Mouse (Mus musculus) hindbrain, embryonic 12.5 days (tissue): ENCODE data around the gene Itga2b. TPM values are rescaled to one million over a fixed set of nuclear protein-coding genes. Genes with fewer than 3 reads are reported as not detected.
"Not testable (repeated sequence)": the region's sequence is repeated elsewhere in the genome, so short reads cannot be mapped to it uniquely, and the experiment has no call there.

Source experiments
- ATAC-seq: fragments of 200-750 bp; cut with Nextera tagmentation; 2 replicates; pipeline ENCODE4 v1.8.0; 2017; ENCODE audit warnings: moderate TSS enrichment; ENCODE audit not compliant: low FRiP score
- H3K27ac ChIP-seq: fragments of 300-500 bp; sonication (generic); 2 replicates; pipeline ENCODE4 v1.5.1; 2016; ENCODE audit warnings: mild to moderate bottlenecking
- H3K27me3 ChIP-seq: fragments of 300-500 bp; sonication (generic); 2 replicates; pipeline ENCODE4 v1.6.1; 2016; ENCODE audit warnings: mild to moderate bottlenecking
- H3K36me3 ChIP-seq: fragments of 300-500 bp; sonication (generic); 2 replicates; pipeline ENCODE4 v1.6.1; 2016; ENCODE audit warnings: mild to moderate bottlenecking
- H3K4me1 ChIP-seq: fragments of 300-500 bp; sonication (generic); 2 replicates; pipeline ENCODE4 v1.6.1; 2016
- H3K4me2 ChIP-seq: fragments of 300-500 bp; sonication (generic); replicated peaks from 2 replicates; pipeline ENCODE4 v1.6.1; 2016; ENCODE audit warnings: mild to moderate bottlenecking
- H3K4me3 ChIP-seq: fragments of 300-500 bp; sonication (generic); 2 replicates; pipeline ENCODE4 v1.5.1; 2016; ENCODE audit warnings: mild to moderate bottlenecking
- H3K9ac ChIP-seq: fragments of 300-500 bp; sonication (generic); 2 replicates; pipeline ENCODE4 v1.6.1; 2016; ENCODE audit warnings: mild to moderate bottlenecking, moderate library complexity
- H3K9me3 ChIP-seq: fragments of 300-500 bp; sonication (generic); replicated peaks from 2 replicates; pipeline ENCODE4 v1.6.1; 2016; ENCODE audit warnings: mild to moderate bottlenecking
- WGBS: fragments of 180-500 bp; shearing (Covaris S2); methylation state at CpG from one replicate; pipeline ENCODE4 v1.1.7; 2016; 5-methylcytosine and 5-hydroxymethylcytosine counted together
- polyA plus RNA-seq: library from polyadenylated mRNA; unstranded; fragments of >200 nt; fragmentation: Nextera tagmentation; extraction: Ambion mirVana; gene quantifications from 2 replicates; pipeline ENCODE4 v1.2.1, GENCODE M21; 2016

Gene Itga2b
- polyA plus RNA-seq, 1 experiment from 2014 or later: 7.1 TPM

DNA sequence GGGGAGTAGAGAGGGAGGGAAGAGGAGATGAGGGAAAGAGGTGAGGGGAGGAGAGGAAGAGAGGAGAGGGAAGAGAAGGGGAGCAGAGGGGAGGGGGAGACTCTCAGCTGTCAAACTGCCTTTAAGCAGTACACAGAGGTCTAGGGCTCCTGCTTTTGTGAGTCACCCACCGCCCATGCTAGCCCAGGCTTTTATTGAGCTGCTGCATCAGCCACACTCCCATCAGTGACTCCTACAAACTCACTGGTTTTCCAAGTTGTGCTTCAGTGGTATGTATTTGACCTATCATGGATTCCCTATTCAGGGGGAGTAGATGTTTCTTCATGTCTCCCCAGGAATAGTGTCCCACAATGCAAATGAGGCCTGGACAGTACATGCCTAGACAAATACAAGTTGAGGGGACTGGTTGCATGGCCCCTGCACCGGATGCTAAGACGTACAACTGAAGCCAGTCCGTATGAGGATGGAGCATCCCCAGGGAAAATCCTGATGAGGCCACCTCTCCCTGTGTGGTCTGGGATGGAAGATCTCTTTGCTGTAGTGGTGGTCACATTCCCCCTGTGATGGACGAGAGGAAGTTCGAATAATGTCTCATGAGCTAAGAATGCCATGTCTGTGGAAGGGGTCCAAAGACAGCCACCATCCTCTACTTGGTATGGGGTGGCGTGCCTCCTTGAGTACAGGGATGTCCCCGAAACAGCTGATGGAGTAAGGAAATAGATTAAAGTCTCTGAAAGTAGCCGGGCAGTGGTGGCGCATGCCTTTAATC is 54.7 kb downstream of the Itga2b start:
- 0 out of 2 replicates have a peak, but pooled peaks cover 4% of the 10 kb centered on the region for H3K9me3 ChIP-seq
- H3K36me3 ChIP-seq: no peaks in the 10 kb centered on the region
- no peak for ATAC-seq
- H3K4me3 ChIP-seq: no peak overlapping the region
- no peak overlapping the region for H3K27ac ChIP-seq
- 75% methylated on average over 10 of the region's 10 CpGs for WGBS
- no peaks in the 10 kb centered on the region for H3K4me1 ChIP-seq
- H3K9ac ChIP-seq: no peak overlapping the region
- no peak overlapping the region for H3K4me2 ChIP-seq
- 0 out of 2 replicates have a peak, but pooled peaks cover 5% of the 10 kb centered on the region for H3K27me3 ChIP-seq

DNA sequence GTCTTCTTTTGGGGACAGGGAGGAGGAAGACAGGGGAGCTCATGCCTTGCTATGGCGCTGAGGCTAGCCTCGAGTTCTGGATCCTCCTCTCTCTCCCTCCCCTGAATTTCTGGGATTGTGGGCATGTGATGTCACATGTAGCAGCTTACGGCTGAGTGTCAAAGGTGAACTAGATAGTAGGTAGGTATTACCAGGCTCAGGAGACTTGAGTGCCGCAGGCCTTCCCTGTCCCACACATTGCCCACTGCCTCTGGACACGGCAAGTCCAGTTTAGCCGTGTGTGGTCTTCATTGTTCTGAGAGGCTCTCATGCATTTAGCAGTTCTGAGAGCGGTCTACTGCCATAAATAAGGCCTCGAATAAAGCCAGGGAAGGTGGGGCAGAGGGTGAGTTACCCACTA is 56.9 kb downstream of the Itga2b start:
- no peak overlapping the region for H3K9ac ChIP-seq
- H3K4me2 ChIP-seq: no peak overlapping the region
- H3K4me1 ChIP-seq: peaks cover 2% of the 10 kb centered on the region
- H3K27ac ChIP-seq: no peak overlapping the region
- 78% methylated on average over 8 of the region's 8 CpGs for WGBS
- H3K27me3 ChIP-seq: 0 out of 2 replicates have a peak, but pooled peaks cover 5% of the 10 kb centered on the region
- no peaks in the 10 kb centered on the region for H3K36me3 ChIP-seq
- H3K4me3 ChIP-seq: no peak overlapping the region
- no peaks in the 10 kb centered on the region for H3K9me3 ChIP-seq
- ATAC-seq: no peak

DNA sequence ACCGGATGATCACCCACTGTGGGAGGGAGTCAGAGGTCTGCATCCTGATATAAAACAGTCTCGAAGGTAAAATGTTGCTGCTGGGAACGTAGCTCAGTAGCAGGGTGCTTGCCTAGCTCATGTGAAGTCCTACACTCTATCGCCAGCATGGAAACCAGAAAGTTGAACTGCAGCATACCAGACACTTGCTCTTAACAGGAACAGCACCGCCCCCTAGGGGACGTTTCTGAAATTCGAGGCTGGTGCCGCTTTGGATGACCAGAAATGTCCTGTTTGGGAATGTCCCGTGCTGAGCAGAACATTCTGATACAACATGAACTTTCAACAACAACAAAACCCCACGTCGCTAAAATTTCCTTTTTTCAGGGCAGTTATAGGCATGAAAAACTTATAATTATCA is 58.2 kb downstream of the Itga2b start:
- H3K4me2 ChIP-seq: no peak overlapping the region
- H3K36me3 ChIP-seq: no peaks in the 10 kb centered on the region
- no peak overlapping the region for H3K4me3 ChIP-seq
- H3K27me3 ChIP-seq: 0 out of 2 replicates have a peak, but pooled peaks cover 5% of the 10 kb centered on the region
- H3K27ac ChIP-seq: no peak overlapping the region
- H3K9me3 ChIP-seq: no peaks in the 10 kb centered on the region
- H3K4me1 ChIP-seq: peaks cover 11% of the 10 kb centered on the region
- no peak overlapping the region for H3K9ac ChIP-seq
- ATAC-seq: no peak
- WGBS: 9% methylated on average over 11 of the region's 11 CpGs

DNA sequence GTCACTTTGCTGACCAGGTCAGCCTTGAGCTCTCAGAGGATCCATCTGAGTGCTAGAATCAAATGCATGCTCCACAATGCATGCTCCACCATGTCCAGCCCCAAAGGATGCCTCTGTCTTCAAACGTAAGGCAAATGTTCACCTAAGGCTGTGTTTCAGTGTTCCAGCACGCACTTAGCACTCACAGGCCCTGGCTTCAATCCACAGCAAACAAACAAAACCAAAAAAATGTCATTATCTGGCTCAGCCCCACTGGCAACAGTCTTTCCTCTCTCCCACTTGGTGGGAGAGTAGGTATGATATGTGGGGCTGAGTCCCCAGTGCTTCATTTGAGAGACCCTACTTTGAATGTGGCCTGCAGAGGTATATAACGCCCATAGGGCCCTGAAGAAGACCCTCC is 58.9 kb downstream of the Itga2b start:
- ATAC-seq: no peak
- WGBS: 85% methylated on average over 3 of the region's 3 CpGs
- H3K9ac ChIP-seq: no peak overlapping the region

DNA sequence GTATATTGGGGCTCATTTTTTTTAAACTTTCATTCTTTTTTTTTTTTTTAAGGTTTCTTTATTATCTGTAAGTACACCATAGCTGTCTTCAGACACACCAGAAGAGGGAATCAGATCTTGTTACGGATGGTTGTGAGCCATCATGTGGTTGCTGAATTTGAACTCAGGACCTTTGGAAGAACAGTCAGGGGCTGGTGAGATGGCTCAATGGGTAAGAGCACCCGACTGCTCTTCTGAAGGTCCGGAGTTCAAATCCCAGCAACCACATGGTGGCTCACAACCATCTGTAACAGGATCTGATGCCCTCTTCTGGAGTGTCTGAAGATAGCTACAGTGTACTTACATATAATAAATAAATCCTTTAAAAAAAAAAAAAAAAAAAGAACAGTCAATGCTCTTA is 59.6 kb downstream of the Itga2b start:
- H3K27ac ChIP-seq, H3K36me3 ChIP-seq, H3K9me3 ChIP-seq, H3K9ac ChIP-seq, H3K27me3 ChIP-seq, H3K4me3 ChIP-seq, H3K4me2 ChIP-seq, ATAC-seq: not testable (repeated sequence)
- WGBS: 91% methylated on average over 3 of the region's 3 CpGs
- H3K4me1 ChIP-seq: peaks cover 24% of the 10 kb centered on the region

More for the DNA sequence above, 58.9 kb downstream of the Itga2b start:
- H3K9me3 ChIP-seq: no peaks in the 10 kb centered on the region
- no peak overlapping the region for H3K4me2 ChIP-seq
- H3K36me3 ChIP-seq: no peaks in the 10 kb centered on the region
- H3K27ac ChIP-seq: no peak overlapping the region
- H3K27me3 ChIP-seq: 0 out of 2 replicates have a peak, but pooled peaks cover 5% of the 10 kb centered on the region
- H3K4me3 ChIP-seq: no peak overlapping the region
- H3K4me1 ChIP-seq: peaks cover 17% of the 10 kb centered on the region

DNA sequence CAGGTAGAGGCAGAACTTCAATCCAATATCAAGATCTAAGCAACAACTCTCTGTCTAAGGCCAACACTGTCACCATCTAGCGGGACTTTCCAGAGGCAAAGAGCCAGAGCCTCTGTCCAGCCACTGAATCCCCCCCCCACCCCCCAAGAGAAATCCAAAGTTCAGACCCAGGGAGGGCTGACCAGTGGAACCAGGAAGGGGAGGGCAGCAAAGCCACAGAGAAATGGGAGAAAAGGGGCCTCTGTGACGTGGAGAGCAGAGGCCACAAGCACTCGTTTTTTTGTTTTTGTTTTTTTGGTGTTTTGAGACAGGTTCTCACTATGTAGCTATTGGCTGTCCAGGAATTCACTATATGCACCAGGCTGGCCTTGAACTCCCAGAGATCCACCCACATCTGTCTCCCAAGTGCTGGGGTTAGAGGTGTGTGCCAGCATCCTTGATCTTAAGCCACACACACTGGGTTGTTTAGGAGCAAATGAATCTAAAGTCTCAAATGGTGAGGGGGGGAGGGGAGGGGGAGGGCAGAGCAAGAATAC is 60.1 kb downstream of the Itga2b start:
- Histone ChIP-seq H3K9ac (0 out of 2 replicates have a peak overlapping the region, but pooled peaks have one; percentile 13), H3K36me3 (no peaks in the 10 kb centered on the region), H3K27me3 (0 out of 2 replicates have a peak, but pooled peaks cover 5% of the 10 kb centered on the region), H3K27ac (no peak overlapping the region), H3K4me3 (no peak overlapping the region), H3K4me2 (no peak overlapping the region), H3K9me3 (no peaks in the 10 kb centered on the region), H3K4me1 (peaks cover 29% of the 10 kb centered on the region)
- no peak for ATAC-seq
- 82% methylated on average over 3 of the region's 3 CpGs for WGBS

DNA sequence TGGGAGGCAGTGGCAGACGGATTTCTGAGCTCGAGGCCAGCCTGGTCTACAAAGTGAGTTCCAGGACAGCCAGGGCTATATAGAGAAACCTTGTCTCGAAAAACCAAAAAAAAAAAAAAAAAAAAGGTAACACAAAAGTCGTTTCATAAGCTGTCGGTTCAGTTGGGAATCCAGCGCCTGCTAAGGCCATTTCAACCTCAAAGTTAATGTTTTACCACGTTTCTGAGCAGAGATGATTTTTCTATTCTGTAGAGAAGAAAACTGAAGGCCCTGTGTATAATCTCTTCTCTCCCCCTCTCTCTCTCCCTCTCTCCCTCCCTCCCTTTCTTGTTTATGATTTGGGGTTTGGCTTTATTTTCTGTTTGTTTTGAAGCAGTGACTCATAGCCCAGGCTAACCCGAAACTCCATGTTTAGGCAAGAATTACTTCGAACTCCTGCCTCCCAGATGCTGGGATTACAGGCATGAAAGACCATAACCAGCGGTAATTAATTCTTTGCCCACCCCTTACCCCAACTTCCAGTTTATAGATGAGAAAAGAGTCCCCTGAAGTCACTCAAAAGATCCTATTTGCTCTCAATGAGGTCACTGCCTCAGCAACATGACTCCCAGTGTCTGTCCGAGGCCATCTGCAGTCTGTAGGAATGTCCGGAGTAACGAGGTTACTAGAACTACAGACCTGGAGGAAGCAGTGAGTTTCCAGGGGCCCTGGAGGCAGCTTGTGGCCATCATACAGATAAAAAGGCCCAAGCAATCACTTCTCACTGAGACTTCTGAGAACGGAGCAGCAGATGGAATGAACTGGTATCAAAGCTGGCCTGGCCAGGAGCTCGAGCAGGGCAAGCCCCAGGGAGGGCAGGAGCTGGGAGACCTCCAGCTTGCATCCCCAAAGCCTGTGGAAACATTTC is 60.8 kb downstream of the Itga2b start:
- Histone ChIP-seq H3K4me1 (peaks cover 35% of the 10 kb centered on the region), H3K27ac (peak overlapping the region; percentile 62; the same call in 1 of the 2 replicates), H3K9me3 (no peaks in the 10 kb centered on the region), H3K4me2 (peak overlapping the region; percentile 69), H3K9ac (no peak overlapping the region), H3K27me3 (0 out of 2 replicates have a peak, but pooled peaks cover 5% of the 10 kb centered on the region), H3K36me3 (0 out of 2 replicates have a peak, but pooled peaks cover 2% of the 10 kb centered on the region), H3K4me3 (peak overlapping the region; percentile 58)
- WGBS: 45% methylated on average over 15 of the region's 15 CpGs
- ATAC-seq: no peak

DNA sequence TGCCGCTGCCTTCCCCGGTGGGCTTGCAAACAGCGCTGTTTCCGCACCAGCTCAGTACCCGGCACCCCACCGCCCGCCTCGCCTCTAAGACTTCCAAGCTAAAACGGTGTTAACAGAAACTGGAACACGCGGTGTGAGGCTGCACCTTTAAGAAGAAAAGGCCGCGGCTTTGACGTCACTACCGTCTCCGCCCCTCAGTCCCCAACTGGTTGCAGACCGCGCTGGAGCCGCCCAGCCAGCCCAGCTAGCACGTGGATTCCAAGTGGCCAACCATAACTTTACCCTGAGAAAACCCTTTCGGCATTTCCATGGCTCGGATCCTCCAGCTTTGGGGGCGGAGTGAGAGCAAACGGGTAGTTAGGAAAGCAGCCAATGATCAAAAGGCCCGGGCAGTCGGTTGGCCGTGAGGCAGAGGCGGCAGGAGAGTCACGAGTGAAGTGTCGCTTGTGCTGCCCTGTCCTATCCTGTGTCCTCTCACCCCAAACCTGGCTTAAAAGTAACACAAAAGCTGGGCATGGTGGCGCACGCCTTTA is 61.5 kb downstream of the Itga2b start:
- H3K36me3 ChIP-seq: peaks cover 8% of the 10 kb centered on the region; the same call in 1 of the 2 replicates
- H3K4me2 ChIP-seq: peak overlapping the region; percentile 69
- H3K27ac ChIP-seq: peak overlapping the region; percentile 88
- peak overlapping the region; percentile 58 for H3K4me3 ChIP-seq
- H3K9ac ChIP-seq: peak overlapping the region; percentile 77; the same call in 1 of the 2 replicates
- H3K27me3 ChIP-seq: 0 out of 2 replicates have a peak, but pooled peaks cover 5% of the 10 kb centered on the region
- no peaks in the 10 kb centered on the region for H3K9me3 ChIP-seq
- peak; percentile 87 for ATAC-seq
- peaks cover 35% of the 10 kb centered on the region for H3K4me1 ChIP-seq
- under 1% methylated on average over 32 of the region's 32 CpGs for WGBS

DNA sequence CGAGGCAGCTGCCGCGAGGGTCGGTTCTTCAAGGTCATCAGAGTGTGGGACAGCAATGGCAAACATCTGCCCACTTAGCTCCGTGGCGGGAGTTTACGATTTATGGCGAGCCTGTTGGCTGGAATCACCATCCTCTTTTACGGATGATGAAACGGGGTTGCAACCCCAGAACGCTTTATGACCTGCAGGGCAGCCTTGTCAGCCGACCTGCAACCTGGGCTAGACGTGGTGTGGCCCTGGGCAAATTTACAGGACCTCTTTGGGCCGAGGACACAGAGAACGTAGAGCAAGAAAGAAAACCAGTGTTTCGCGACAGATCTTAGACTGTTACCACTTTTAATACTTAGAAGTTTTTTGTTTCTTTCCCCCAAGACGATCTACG is 62.1 kb downstream of the Itga2b start, which contains the start of gene Slc25a39:
Slc25a39 (minus strand) TSS at position 113 of the 382 bp plus-strand sequence.
- H3K9me3 ChIP-seq: no peaks in the 10 kb centered on the region
- 1% methylated on average over 19 of the region's 19 CpGs for WGBS
- ATAC-seq: no peak
- H3K36me3 ChIP-seq: peaks cover 14% of the 10 kb centered on the region
- peak within 1 kb of the TSS; percentile 77 for H3K9ac ChIP-seq
- H3K4me2 ChIP-seq: peak within 1 kb of the TSS; percentile 69
- H3K27me3 ChIP-seq: no peaks in the 10 kb centered on the region
- H3K27ac ChIP-seq: peak within 1 kb of the TSS; percentile 88
- peaks cover 35% of the 10 kb centered on the region for H3K4me1 ChIP-seq
- H3K4me3 ChIP-seq: peak within 1 kb of the TSS; percentile 58

DNA sequence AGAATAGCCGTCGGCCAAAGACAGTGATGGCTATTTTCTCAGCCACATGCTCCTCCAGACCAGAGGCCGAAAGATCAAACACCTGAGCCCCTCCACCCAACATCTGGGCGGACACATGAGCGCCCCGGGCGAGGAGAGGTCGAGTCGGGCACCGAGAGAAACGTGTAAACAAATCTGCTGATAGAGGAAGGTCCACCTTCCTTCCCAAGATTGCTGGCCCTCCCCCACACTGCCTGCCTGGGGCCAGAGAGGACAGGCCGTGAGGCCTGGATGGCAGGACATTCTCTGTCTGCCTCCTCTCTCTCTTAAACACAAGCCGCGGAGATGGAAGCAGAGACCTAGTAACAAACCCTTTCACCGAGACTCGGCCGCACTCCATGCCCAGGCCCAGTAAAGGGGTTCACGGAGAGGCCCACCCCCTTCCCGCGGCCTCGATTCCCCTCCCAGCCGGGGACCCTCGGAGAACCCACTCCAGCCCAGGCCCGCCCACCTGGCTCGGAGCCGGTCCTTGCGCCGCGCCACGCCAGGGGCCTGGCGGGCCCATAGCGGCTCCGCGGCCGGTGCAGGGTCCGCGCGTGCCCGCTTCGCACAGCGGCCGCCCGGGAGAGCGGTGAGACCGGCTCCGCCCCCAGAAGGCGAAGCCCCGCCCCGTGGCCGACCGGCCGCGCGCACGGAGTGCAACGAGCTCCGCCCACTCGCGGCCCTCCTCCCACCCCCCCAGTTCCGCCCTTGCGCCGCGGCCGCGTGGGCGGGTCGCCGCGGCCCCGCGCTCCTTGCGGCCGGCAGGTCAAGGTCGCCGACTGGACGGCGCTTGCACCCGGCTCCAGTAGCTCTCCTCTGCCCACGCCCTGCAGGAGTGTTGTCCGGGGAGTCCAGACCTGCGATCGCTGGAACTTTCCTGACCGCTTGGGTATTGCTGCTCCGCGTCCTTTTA is 62.8 kb downstream of the Itga2b start:
- no peaks in the 10 kb centered on the region for H3K9me3 ChIP-seq
- H3K9ac ChIP-seq: peak overlapping the region; percentile 77
- peaks cover 21% of the 10 kb centered on the region for H3K36me3 ChIP-seq
- peak; percentile 59 for ATAC-seq
- peak overlapping the region; percentile 69 for H3K4me2 ChIP-seq
- peaks cover 39% of the 10 kb centered on the region for H3K4me1 ChIP-seq
- H3K4me3 ChIP-seq: peak overlapping the region; percentile 58
- H3K27me3 ChIP-seq: no peaks in the 10 kb centered on the region
- peak overlapping the region; percentile 88 for H3K27ac ChIP-seq
- WGBS: under 1% methylated on average over 83 of the region's 85 CpGs

DNA sequence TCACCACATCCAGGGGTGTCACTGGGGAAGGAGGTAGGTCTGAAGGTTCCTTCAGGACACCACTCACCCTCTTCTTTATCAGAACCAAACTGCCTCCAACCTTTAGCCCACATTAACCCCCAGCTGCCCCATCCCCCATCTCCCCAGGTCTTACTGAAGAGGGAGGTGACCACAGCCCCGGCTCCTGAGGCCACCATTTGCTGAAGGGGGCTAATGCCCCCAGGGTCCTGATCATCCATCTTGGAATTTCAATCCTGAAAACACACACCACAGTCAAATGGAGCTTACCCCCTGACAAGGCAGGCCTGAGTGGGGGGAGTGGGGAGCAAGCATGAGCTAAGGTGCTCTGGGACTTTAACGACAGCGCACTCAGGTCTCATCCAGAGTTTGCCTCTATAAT is 63.5 kb downstream of the Itga2b start:
- H3K27ac ChIP-seq: peak overlapping the region; percentile 88; the same call in 1 of the 2 replicates
- H3K4me3 ChIP-seq: peak overlapping the region; percentile 58
- peaks cover 3% of the 10 kb centered on the region; the same call in 1 of the 2 replicates for H3K27me3 ChIP-seq
- H3K4me2 ChIP-seq: peak overlapping the region; percentile 69
- peaks cover 28% of the 10 kb centered on the region for H3K36me3 ChIP-seq
- peaks cover 47% of the 10 kb centered on the region for H3K4me1 ChIP-seq
- no peaks in the 10 kb centered on the region for H3K9me3 ChIP-seq
- ATAC-seq: no peak
- WGBS: 8% methylated on average over 3 of the region's 3 CpGs
- H3K9ac ChIP-seq: peak overlapping the region; percentile 77
